Mouse (Mus musculus): ENCODE results near the gene Tmem161a.

DNA sequence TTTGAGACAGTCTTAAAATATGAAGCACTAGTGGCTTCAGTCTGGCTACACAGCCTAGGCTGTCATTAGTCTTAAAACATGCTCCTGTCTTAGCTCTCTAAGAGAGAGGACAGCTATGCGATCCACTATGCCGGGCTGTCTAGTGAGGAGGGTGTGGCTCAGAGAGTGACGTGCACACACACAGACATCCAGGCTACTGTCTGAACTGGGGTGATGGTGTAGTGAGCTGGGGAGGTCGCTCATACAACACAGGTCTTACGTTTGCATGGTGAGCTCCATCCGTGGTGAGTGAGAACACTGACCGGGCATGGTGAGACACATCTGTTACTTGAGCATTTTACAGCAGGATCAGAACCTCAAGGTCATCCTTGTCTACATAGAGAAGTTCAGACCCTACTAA is 916 bp upstream of the Tmem161a start:
- no peak for TF ChIP-seq CTCF (IDR thresholded peaks at IDR 0.05; ENCODE audit: extremely low read depth, insufficient read depth, low read length)
- no peak for TF ChIP-seq POLR2A (IDR thresholded peaks at IDR 0.05; ENCODE audit: extremely low read depth, insufficient read depth, low read length)

Measured in cortical plate, adult 2 months (tissue).